Mouse (Mus musculus) hindbrain, embryonic 14.5 days (tissue): ENCODE data around the gene Gosr1. TPM values are rescaled to one million over a fixed set of nuclear protein-coding genes. Genes with fewer than 3 reads are reported as not detected.

Source experiments
- polyA plus RNA-seq: library from polyadenylated mRNA; unstranded; fragments of >200 nt; fragmentation: Nextera tagmentation; extraction: Ambion mirVana; gene quantifications from 2 replicates; pipeline ENCODE4 v1.2.1, GENCODE M21; 2014

Gosr1 gene
- polyA plus RNA-seq, 1 experiment from 2014 or later, result 39.6 TPM

Other genes with a start within 250 kb of the Gosr1 start
- gene Abr, start 141.3 kb downstream of the Gosr1 start, polyA plus RNA-seq, result 115 and 123 TPM in 2 replicates
- gene Bhlha9, start 91.1 kb downstream of the Gosr1 start, polyA plus RNA-seq, result 0.91 and 1.1 TPM in 2 replicates
- gene Trarg1, start 83.8 kb downstream of the Gosr1 start, polyA plus RNA-seq, result 0.35 and 0.73 TPM in 2 replicates
- 12.7 TPM in 2 replicates for gene Cpd, start 83.4 kb upstream of the Gosr1 start, polyA plus RNA-seq
- gene Tmigd1, start 138.6 kb upstream of the Gosr1 start, polyA plus RNA-seq, result not detected in 2 replicates
- 113 and 120 TPM in 2 replicates for gene Blmh, start 161.2 kb upstream of the Gosr1 start, polyA plus RNA-seq
- 7.5 and 9.8 TPM in 2 replicates for gene Slc6a4, start 235.0 kb upstream of the Gosr1 start, polyA plus RNA-seq